Mouse (Mus musculus) bone marrow, adult 2 months (tissue): ENCODE results near the gene Fkbp15.

Experiments used
- CTCF ChIP-seq: fragments of 200-500 bp; IDR thresholded peaks from 2 replicates; pipeline ENCODE4 v1.5.1; 2011; ENCODE audit warnings: low read length, control low read depth; ENCODE audit not compliant: control insufficient read depth, insufficient read depth
- POLR2A ChIP-seq: fragments of 200-500 bp; IDR thresholded peaks from 2 replicates; pipeline ENCODE4 v1.6.1; 2011; ENCODE audit warnings: low read depth, mild to moderate bottlenecking, control low read depth, low read length, borderline replicate concordance; ENCODE audit not compliant: control insufficient read depth

DNA sequence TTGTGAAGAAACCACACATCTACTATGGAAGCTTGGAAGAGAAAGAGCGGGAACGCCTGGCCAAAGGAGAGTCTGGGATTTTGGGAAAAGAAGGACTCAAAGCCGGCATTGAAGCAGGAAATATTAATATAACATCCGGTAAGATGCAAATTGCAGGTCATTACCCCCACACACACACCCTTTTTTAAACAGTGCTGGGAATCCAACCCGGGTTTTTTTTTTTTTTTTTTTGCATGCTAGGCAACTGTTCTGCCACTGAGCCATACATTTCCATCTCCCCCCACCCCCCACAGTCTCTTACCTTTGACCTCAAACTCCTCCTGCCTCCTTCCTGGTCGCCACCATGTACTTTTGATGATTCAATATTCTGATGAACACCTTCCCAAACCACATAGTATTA, 49.3 kb upstream of the Fkbp15 start:
- TF ChIP-seq POLR2A (no peak), CTCF (no peak)
